Mouse (Mus musculus) heart, postnatal 25 days (tissue): Measurements from ENCODE around the gene Gm20388. TPM values are rescaled to one million over a fixed set of nuclear protein-coding genes. Genes with fewer than 3 reads are reported as not detected.

Experiments
- DNase-seq: peaks from one replicate; pipeline ENCODE4 v3.0.0; 2022; ENCODE audit warnings: low spot score
- intact Hi-C: fragments of 180-260 bp; cut with DNase I; formaldehyde crosslinking; loops from one replicate; pipeline ENCODE4 v1.15.1; 2025
- total RNA-seq, 2 experiments: library from RNA; stranded (reverse); gene quantifications; 2 replicates each; pipeline ENCODE4 v1.2.3; 2021

The Gm20388 gene
- total RNA-seq, 2 experiments from 2014 or later: 2.7 TPM; not detected in 1

GRCm38 (mm10) chr8:120559654-120560053 lies 649.0 kb downstream of the Gm20388 start:
- no peak for DNase-seq
- intact Hi-C loops: no loop called here

GRCm38 (mm10) chr8:120560535-120560934 lies 649.9 kb downstream of the Gm20388 start:
- intact Hi-C loops: no loop called here
- no peak for DNase-seq

- intact Hi-C loops: no loop called here
- DNase-seq: no peak
These were observed 651.1 kb downstream of the Gm20388 start for GRCm38 (mm10) chr8:120561539-120562435.

GRCm38 (mm10) chr8:120562680-120563347 lies 652.2 kb downstream of the Gm20388 start:
- DNase-seq: no peak

GRCm38 (mm10) chr8:120563348-120563724 lies 652.7 kb downstream of the Gm20388 start:
- DNase-seq: no peak
- intact Hi-C loops: no loop called here

More at GRCm38 (mm10) chr8:120562680-120563347, 652.2 kb downstream of the Gm20388 start:
- intact Hi-C loops: no loop called here

- peak; percentile 87 for DNase-seq
- intact Hi-C loops: no loop called here
These were observed 653.5 kb downstream of the Gm20388 start for GRCm38 (mm10) chr8:120563851-120564837.

GRCm38 (mm10) chr8:120565151-120565711 lies 654.6 kb downstream of the Gm20388 start:
- intact Hi-C loops: no loop called here
- DNase-seq: no peak

GRCm38 (mm10) chr8:120566681-120567080 lies 656.0 kb downstream of the Gm20388 start:
- intact Hi-C loops: no loop called here
- no peak for DNase-seq

- no peak for DNase-seq
- intact Hi-C loops: no loop called here
These were observed 657.1 kb downstream of the Gm20388 start for GRCm38 (mm10) chr8:120567731-120568130.

GRCm38 (mm10) chr8:120568164-120568798 lies 657.6 kb downstream of the Gm20388 start:
- DNase-seq: no peak
- intact Hi-C loops: no loop called here

GRCm38 (mm10) chr8:120569123-120569522 lies 658.5 kb downstream of the Gm20388 start:
- DNase-seq: no peak
- intact Hi-C loops: no loop called here

- intact Hi-C loops: no loop called here
- peak; percentile 38 for DNase-seq
These were observed 659.5 kb downstream of the Gm20388 start for GRCm38 (mm10) chr8:120569939-120570715.

GRCm38 (mm10) chr8:120571561-120571960 lies 660.9 kb downstream of the Gm20388 start:
- DNase-seq: no peak
- intact Hi-C loops: no loop called here

- DNase-seq: no peak
- intact Hi-C loops: no loop called here
These were observed 661.9 kb downstream of the Gm20388 start for GRCm38 (mm10) chr8:120572534-120572933.

GRCm38 (mm10) chr8:120573866-120574265 lies 663.2 kb downstream of the Gm20388 start:
- intact Hi-C loops: no loop called here
- DNase-seq: no peak

- DNase-seq: no peak
- intact Hi-C loops: no loop called here
These were observed 664.3 kb downstream of the Gm20388 start for GRCm38 (mm10) chr8:120574941-120575340.

GRCm38 (mm10) chr8:120575801-120576200 lies 665.2 kb downstream of the Gm20388 start:
- intact Hi-C loops: no loop called here
- no peak for DNase-seq

GRCm38 (mm10) chr8:120577821-120578220 lies 667.2 kb downstream of the Gm20388 start:
- intact Hi-C loops: no loop called here
- DNase-seq: no peak
